Mouse (Mus musculus) urinary bladder, postnatal 14 days (tissue): ENCODE measurements around the gene Slc35f1.
A peak's percentile ranks its signal among the peaks of the same experiment; 100 is the strongest.

Experiments used
- DNase-seq: peaks from one replicate; pipeline ENCODE4 v3.0.0; 2021; ENCODE audit warnings: low spot score

Slc35f1 gene

DNA sequence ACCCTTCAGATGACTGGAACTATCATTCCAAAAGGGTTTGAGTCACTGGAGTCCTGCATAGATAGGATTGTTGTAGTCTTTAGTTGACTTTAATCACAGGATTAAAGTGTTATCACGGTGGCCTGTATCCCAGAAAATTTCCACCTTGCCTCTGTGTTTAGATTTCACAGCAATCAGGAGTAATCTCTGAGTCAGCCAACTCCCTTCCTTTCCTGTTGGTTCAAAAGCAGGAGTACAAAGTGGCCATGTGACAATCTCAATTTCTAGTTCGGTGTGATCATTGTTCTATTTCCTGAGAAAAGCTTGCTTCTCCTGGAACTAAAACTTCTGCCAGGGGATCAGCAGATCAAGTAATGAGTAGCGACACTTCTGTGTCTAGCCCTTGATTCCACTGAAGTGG is 410.5 kb downstream of the Slc35f1 start:
- DNase-seq = no peak

- DNase-seq = no peak
Observed at GRCm38 (mm10) chr10:53101412-53101811, 411.1 kb downstream of the Slc35f1 start.

DNA sequence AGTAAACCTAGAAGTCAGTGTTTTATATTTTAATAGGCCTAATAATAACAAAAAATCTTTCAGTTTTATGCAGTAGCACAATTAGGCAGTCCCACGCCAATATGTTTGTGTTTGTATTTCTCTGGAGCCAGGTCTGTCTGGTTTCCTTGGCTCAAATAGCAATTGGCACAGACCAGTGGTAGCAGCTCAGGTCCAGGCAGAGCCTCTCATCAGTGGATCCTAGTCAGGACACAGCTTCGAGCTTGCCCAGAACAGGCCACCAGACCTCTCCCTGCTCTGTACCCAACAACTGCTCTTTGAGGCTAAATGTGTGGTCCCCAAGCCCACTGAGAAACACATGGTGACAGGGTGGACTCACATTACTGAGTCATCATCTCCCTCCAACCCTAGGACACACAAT is 412.1 kb downstream of the Slc35f1 start:
- no peak for DNase-seq

DNA sequence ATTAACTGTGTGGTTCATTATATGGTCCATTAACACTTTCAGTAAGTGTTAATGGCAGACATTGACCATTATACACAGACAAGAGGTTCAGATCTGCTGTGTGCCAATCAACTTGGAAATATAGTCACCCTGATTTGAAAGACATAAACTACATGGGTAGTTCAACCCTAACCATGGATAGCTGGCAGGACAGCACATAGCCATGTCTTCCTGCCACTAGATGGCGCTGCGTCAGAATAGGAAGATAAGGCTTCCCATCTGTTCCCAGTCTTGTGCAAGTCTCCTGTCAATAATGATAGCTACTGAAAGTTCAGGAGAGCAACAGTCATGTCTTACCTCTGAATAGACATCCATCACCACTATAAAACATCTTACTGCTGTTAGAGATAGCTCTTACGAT is 424.7 kb downstream of the Slc35f1 start:
- DNase-seq = peak; percentile 53

GRCm38 (mm10) chr10:53115673-53116398 is 425.5 kb downstream of the Slc35f1 start:
- DNase-seq = no peak

- no peak for DNase-seq
Observed at GRCm38 (mm10) chr10:53120608-53121007, 430.3 kb downstream of the Slc35f1 start.

- DNase-seq = no peak
Observed at GRCm38 (mm10) chr10:53124365-53124764, 434.0 kb downstream of the Slc35f1 start.

DNA sequence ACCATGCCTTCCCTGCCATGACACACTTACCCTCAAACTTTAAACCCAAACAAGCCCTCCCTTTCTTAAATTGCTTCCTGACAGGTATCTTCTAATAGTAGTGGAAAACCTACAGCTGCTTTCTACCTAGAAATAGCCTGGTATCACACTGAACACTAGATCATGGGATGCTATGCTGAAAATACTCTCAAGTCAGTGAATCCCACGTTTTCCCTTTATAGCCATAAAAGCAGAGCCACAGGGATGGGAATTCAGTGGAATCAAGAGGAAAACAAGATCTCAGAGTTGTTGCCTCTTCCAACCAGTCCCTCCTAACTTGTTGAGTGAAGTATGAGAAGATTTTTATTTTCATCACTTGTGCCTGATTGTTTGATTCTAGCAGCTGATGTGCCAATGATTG is 442.4 kb downstream of the Slc35f1 start:
- no peak for DNase-seq

DNA sequence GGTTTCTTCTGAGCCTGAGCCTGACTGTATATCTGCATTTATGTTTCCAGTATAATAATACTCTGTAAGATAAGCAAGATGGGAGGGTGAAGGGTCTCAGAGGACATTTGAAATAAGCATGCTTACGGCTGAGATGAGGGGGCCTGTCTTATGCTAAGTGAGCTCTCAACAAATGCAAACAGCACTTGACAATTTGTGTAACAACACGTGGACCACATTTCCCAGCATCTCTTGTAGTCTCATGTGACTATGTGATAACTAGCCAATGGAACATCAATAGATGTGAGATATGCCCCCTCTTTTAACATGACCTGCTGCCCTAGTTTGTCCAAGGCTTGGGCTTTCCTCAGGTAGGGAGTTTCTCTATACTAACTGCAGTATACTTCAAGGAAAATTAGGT is 460.0 kb downstream of the Slc35f1 start:
- no peak for DNase-seq

DNA sequence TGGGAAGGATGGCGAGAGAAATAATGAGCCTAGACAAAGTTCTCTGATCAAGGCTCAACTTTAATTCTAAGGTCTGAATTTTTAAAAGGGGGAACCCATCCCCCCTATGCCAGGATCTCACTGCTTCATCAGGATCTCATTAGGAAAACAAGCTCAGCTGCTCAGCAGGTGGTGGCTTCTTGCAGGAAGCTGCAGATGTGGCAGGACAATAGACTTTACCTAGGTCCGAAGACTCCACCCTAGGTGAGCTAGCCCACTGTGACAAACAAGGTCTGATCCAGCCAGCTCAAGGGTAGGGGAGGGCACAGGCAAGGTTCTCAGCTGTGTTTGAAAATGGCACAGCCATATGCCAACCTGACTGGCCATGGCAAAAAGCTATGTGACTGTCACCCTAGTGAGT is 460.6 kb downstream of the Slc35f1 start:
- no peak for DNase-seq

DNA sequence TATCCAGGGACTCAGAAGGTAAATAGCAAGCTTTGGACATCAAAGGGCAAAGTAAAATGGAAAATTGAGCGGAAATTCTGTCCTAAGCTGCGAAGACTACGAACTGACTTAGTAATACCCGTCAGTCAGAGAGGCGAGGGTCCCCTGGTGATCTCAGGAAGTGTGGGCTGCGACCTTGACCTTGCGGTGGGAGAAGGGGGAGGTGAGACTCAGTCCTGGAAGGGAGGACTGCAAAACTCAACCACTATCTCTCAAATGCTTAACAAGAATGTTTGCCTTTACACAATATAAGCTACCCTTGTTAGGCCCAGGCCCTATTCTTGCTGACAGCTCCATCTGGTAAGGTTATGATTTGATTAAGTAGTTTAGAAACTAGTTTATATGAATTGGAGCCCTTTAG is 466.0 kb downstream of the Slc35f1 start:
- DNase-seq = no peak

GRCm38 (mm10) chr10:53157740-53158139 is 467.4 kb downstream of the Slc35f1 start:
- DNase-seq = no peak
